Mouse (Mus musculus): ENCODE measurements around the gene R3hdm1. TPM values are rescaled to one million over a fixed set of nuclear protein-coding genes. Genes with fewer than 3 reads are reported as not detected.

The R3hdm1 gene
- polyA plus RNA-seq, 1 experiment from 2014 or later, result 114 TPM

DNA sequence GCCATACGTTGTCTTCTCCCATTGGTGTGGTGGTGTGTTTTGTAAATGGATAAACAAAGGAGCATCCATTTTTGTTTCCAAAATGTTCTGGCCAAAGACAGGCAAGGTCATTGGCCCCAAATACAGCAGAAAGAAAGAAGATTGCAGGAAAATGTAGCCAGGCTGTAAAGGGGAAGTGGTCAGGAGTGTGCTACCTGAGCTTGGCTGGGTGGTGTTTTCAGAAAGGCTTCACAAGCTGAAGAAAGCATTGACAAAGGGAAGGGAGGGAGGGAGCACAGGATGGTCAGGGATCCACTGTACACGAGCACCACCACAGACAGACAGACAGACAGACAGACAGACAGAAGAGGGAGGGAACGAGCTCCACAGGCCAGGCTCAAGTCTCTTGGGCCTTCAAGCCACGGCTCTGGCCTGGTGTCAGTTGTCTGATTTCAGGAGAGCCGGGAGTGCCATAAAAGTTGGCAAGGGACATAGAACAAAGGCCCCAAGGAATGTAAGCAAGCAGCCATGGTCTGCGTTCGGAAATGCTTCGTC lies 181.1 kb downstream of the R3hdm1 start:
- Histone ChIP-seq H3K4me3 (ENCODE audit: low read depth, low read length) (no peak overlapping the region), H3K36me3 (ENCODE audit: control insufficient read depth, insufficient read depth, low read length) (no peaks in the 10 kb centered on the region), H3K27me3 (ENCODE audit: control insufficient read depth, insufficient read depth, low read length) (no peaks in the 10 kb centered on the region), H3K9me3 (ENCODE audit: control insufficient read depth, low read length) (no peaks in the 10 kb centered on the region), H3K9ac (ENCODE audit: low read depth, low read length) (no peak overlapping the region), H3K27ac (ENCODE audit: low read depth, low read length) (no peak overlapping the region), H3K4me2 (replicated peaks; ENCODE audit: low read depth, low read length) (no peak overlapping the region), H3K4me1 (replicated peaks; ENCODE audit: control insufficient read depth, insufficient read depth, low read length) (no peaks in the 10 kb centered on the region)
- ATAC-seq (ENCODE audit: low FRiP score) (no peak), DNase-seq (ENCODE audit: low spot score) (no peak)
- WGBS, result 90% methylated on average over 8 of the region's 8 CpGs

GRCm38 (mm10) chr1:128285136-128285535 lies 182.0 kb downstream of the R3hdm1 start:
- no peak overlapping the region for H3K4me2 ChIP-seq (replicated peaks; ENCODE audit: low read depth, low read length)
- 89% methylated on average over 9 of the region's 9 CpGs for WGBS
- H3K9ac ChIP-seq (ENCODE audit: low read depth, low read length), result no peak overlapping the region
- H3K27ac ChIP-seq (ENCODE audit: low read depth, low read length), result no peak overlapping the region
- H3K36me3 ChIP-seq (ENCODE audit: control insufficient read depth, insufficient read depth, low read length), result no peaks in the 10 kb centered on the region
- no peaks in the 10 kb centered on the region for H3K27me3 ChIP-seq (ENCODE audit: control insufficient read depth, insufficient read depth, low read length)
- H3K9me3 ChIP-seq (ENCODE audit: control insufficient read depth, low read length), result no peaks in the 10 kb centered on the region
- H3K4me3 ChIP-seq (ENCODE audit: low read depth, low read length), result no peak overlapping the region
- H3K4me1 ChIP-seq (replicated peaks; ENCODE audit: control insufficient read depth, insufficient read depth, low read length), result no peaks in the 10 kb centered on the region
- ATAC-seq (ENCODE audit: low FRiP score), result no peak
- no peak for DNase-seq (ENCODE audit: low spot score)

MicroRNAs encoded within 50 kb of the gene (microRNA counts, 519-probe panel; counts per million panel counts)
- microRNA mmu-miR-128, result 4,111 counts per million, percentile 39 among the panel's probes with 10 or more counts

Other genes starting within 250 kb of the R3hdm1 start
- 0.47 and 0.94 TPM in 2 replicates for gene Map3k19, start 248.3 kb upstream of the R3hdm1 start, polyA plus RNA-seq (2014; fragmentation: Nextera tagmentation; extraction: Ambion mirVana)
- gene Rab3gap1, start 234.5 kb upstream of the R3hdm1 start, polyA plus RNA-seq (2014; fragmentation: Nextera tagmentation; extraction: Ambion mirVana), result 15.2 and 15.3 TPM in 2 replicates
- 11.3 and 12.7 TPM in 2 replicates for gene Zranb3, start 254 bp upstream of the R3hdm1 start, polyA plus RNA-seq (2014; fragmentation: Nextera tagmentation; extraction: Ambion mirVana)
- gene Ubxn4, start 140.7 kb downstream of the R3hdm1 start, polyA plus RNA-seq (2014; fragmentation: Nextera tagmentation; extraction: Ambion mirVana), result 64.5 and 79.2 TPM in 2 replicates
- gene Lct, start 225.0 kb downstream of the R3hdm1 start, polyA plus RNA-seq (2014; fragmentation: Nextera tagmentation; extraction: Ambion mirVana), result 0.14 and 0.20 TPM in 2 replicates